Mouse (Mus musculus): Measurements from ENCODE around the gene Dleu7. TPM values are rescaled to one million over a fixed set of nuclear protein-coding genes. Genes with fewer than 3 reads are reported as not detected.

Gene Dleu7
- total and polyA plus RNA-seq, 3 experiments = 0.23 TPM; not detected in 2

GRCm38 (mm10) chr14:62243530-62243929, 49.3 kb downstream of the Dleu7 start:
- Histone ChIP-seq H3K36me3 (ENCODE audit: control insufficient read depth, insufficient read depth, low read length) (no peaks in the 10 kb centered on the region), H3K79me2 (replicated peaks; ENCODE audit: control insufficient read depth, insufficient read depth, low read length) (no peaks in the 10 kb centered on the region), H3K27ac (no peak overlapping the region), H3K4me3 (no peak overlapping the region), H3K9ac (ENCODE audit: low read depth, low read length) (no peak overlapping the region), H3K27me3 (ENCODE audit: control insufficient read depth, insufficient read depth, low read length) (no peaks in the 10 kb centered on the region), H3K4me1 (ENCODE audit: control insufficient read depth, insufficient read depth, low read length) (no peaks in the 10 kb centered on the region)
- intact Hi-C loops (cut with DNase I) = no loop called here
- TF ChIP-seq EP300 (IDR thresholded peaks at IDR 0.05; ENCODE audit: insufficient read depth, low read depth, low read length) = no peak
- no peak for TF ChIP-seq CTCF (IDR thresholded peaks at IDR 0.05)
- TF ChIP-seq POLR2A (IDR thresholded peaks at IDR 0.05; ENCODE audit: insufficient read depth, low read depth, low read length) = no peak
- DNase-seq = no peak
- WGBS = 48% methylated on average over 2 of the region's 2 CpGs

- no peak for DNase-seq
- H3K4me3 ChIP-seq = no peak overlapping the region
- H3K9ac ChIP-seq (ENCODE audit: low read depth, low read length) = no peak overlapping the region
- no peaks in the 10 kb centered on the region for H3K79me2 ChIP-seq (replicated peaks; ENCODE audit: control insufficient read depth, insufficient read depth, low read length)
- no peaks in the 10 kb centered on the region; the same call in 1 of the 2 replicates for H3K4me1 ChIP-seq (ENCODE audit: control insufficient read depth, insufficient read depth, low read length)
- no peaks in the 10 kb centered on the region for H3K36me3 ChIP-seq (ENCODE audit: control insufficient read depth, insufficient read depth, low read length)
- TF ChIP-seq POLR2A (IDR thresholded peaks at IDR 0.05; ENCODE audit: insufficient read depth, low read depth, low read length) (no peak), EP300 (IDR thresholded peaks at IDR 0.05; ENCODE audit: insufficient read depth, low read depth, low read length) (no peak), CTCF (IDR thresholded peaks at IDR 0.05) (no peak)
- no peaks in the 10 kb centered on the region for H3K27me3 ChIP-seq (ENCODE audit: control insufficient read depth, insufficient read depth, low read length)
- intact Hi-C loops (cut with DNase I) = no loop called here
- H3K27ac ChIP-seq = no peak overlapping the region
- 51% methylated on average over 7 of the region's 7 CpGs for WGBS
These were observed 56.9 kb downstream of the Dleu7 start for GRCm38 (mm10) chr14:62235969-62236368.

DNA sequence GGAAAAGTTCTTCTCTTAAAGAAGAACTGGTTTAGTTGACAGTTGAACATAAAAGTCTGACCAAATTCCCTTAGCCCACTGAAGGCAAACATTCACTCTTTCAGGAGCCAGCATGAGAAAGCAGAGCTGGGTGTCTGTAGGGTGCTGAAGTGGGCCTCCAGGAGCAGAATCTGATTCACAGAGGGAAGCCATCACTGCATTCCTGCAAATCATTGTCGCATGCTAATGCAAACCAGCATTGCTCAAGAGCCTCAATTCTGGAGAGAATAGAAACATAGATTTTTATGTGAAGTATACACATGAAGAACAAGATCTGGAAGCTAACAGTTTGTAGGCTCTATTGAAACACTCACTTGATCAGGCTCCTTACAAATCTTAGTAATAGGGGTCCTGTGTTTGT, 57.6 kb downstream of the Dleu7 start:
- no peak overlapping the region for H3K4me3 ChIP-seq
- no peaks in the 10 kb centered on the region; the same call in 1 of the 2 replicates for H3K4me1 ChIP-seq (ENCODE audit: control insufficient read depth, insufficient read depth, low read length)
- 81% methylated on average over 1 of the region's 1 CpGs for WGBS
- H3K27ac ChIP-seq = no peak overlapping the region
- H3K36me3 ChIP-seq (ENCODE audit: control insufficient read depth, insufficient read depth, low read length) = no peaks in the 10 kb centered on the region
- H3K27me3 ChIP-seq (ENCODE audit: control insufficient read depth, insufficient read depth, low read length) = no peaks in the 10 kb centered on the region
- TF ChIP-seq CTCF (IDR thresholded peaks at IDR 0.05) = no peak
- no peak for TF ChIP-seq POLR2A (IDR thresholded peaks at IDR 0.05; ENCODE audit: insufficient read depth, low read depth, low read length)
- intact Hi-C loops (cut with DNase I) = no loop called here
- H3K9ac ChIP-seq (ENCODE audit: low read depth, low read length) = no peak overlapping the region
- DNase-seq = no peak
- H3K79me2 ChIP-seq (replicated peaks; ENCODE audit: control insufficient read depth, insufficient read depth, low read length) = no peaks in the 10 kb centered on the region

DNA sequence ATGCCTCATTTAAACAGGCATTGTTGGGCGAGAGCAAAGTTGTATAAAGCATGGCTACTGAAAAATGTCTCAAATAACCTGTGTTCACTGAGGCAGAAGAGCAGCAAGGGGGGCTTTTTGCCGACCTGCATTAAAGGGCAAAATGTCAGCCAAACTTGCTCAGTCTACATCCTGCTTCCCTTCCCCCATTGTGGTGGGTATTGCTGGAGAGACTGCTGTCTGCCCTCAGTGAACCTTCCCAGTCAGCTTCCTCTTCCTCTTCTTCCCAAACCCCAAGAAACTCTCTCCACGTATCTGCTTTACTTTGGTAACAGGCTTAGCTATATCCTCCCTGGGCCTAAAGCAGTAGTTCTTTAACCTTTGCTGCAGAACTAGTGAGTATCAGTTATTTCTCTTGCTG, 61.9 kb downstream of the Dleu7 start:
- no peaks in the 10 kb centered on the region for H3K79me2 ChIP-seq (replicated peaks; ENCODE audit: control insufficient read depth, insufficient read depth, low read length)
- no peaks in the 10 kb centered on the region for H3K36me3 ChIP-seq (ENCODE audit: control insufficient read depth, insufficient read depth, low read length)
- no peak overlapping the region for H3K9ac ChIP-seq (ENCODE audit: low read depth, low read length)
- intact Hi-C loops (cut with DNase I) = no loop called here
- no peak overlapping the region for H3K4me3 ChIP-seq
- 60% methylated on average over 3 of the region's 3 CpGs for WGBS
- no peak for TF ChIP-seq CTCF (IDR thresholded peaks at IDR 0.05)
- TF ChIP-seq EP300 (IDR thresholded peaks at IDR 0.05; ENCODE audit: insufficient read depth, low read depth, low read length) = no peak
- TF ChIP-seq POLR2A (IDR thresholded peaks at IDR 0.05; ENCODE audit: insufficient read depth, low read depth, low read length) = no peak
- H3K27ac ChIP-seq = no peak overlapping the region
- H3K4me1 ChIP-seq (ENCODE audit: control insufficient read depth, insufficient read depth, low read length) = no peaks in the 10 kb centered on the region; the same call in 1 of the 2 replicates
- no peaks in the 10 kb centered on the region for H3K27me3 ChIP-seq (ENCODE audit: control insufficient read depth, insufficient read depth, low read length)
- no peak for DNase-seq

- no peak for DNase-seq
- TF ChIP-seq POLR2A (IDR thresholded peaks at IDR 0.05; ENCODE audit: insufficient read depth, low read depth, low read length) (no peak), CTCF (IDR thresholded peaks at IDR 0.05) (no peak), EP300 (IDR thresholded peaks at IDR 0.05; ENCODE audit: insufficient read depth, low read depth, low read length) (no peak)
- H3K27ac ChIP-seq = no peak overlapping the region
- WGBS = 86% methylated on average over 5 of the region's 5 CpGs
- H3K4me1 ChIP-seq (ENCODE audit: control insufficient read depth, insufficient read depth, low read length) = no peaks in the 10 kb centered on the region; the same call in 1 of the 2 replicates
- intact Hi-C loops (cut with DNase I) = no loop called here
- no peak overlapping the region for H3K9ac ChIP-seq (ENCODE audit: low read depth, low read length)
- H3K79me2 ChIP-seq (replicated peaks; ENCODE audit: control insufficient read depth, insufficient read depth, low read length) = no peaks in the 10 kb centered on the region
- no peaks in the 10 kb centered on the region for H3K27me3 ChIP-seq (ENCODE audit: control insufficient read depth, insufficient read depth, low read length)
- no peak overlapping the region for H3K4me3 ChIP-seq
- H3K36me3 ChIP-seq (ENCODE audit: control insufficient read depth, insufficient read depth, low read length) = no peaks in the 10 kb centered on the region
These were observed 65.7 kb downstream of the Dleu7 start for GRCm38 (mm10) chr14:62227101-62227500.

DNA sequence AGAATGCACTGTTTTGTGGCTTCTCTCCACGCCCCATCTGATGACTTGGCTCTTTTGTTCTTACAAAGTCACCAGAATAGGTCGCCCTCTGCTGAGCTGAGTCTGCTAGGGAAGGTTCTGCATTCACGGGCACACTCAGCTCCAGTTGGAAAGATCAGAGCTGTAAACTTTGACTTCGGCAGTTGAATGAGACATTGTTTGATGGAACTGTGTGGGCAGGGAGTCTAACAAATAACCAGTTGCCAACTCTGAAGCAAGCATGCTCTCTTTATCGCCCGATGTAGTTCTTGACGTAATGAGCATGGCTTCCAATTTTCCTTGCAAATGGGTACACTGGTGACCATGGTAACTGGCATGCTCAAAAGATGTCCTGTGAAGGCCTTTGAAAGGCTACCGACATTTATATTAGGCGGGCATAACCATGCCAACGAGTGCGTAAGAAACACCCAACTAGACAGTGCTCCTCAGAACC, 66.2 kb downstream of the Dleu7 start:
- Histone ChIP-seq H3K4me1 (ENCODE audit: control insufficient read depth, insufficient read depth, low read length) (no peaks in the 10 kb centered on the region; the same call in 1 of the 2 replicates), H3K9ac (ENCODE audit: low read depth, low read length) (no peak overlapping the region), H3K79me2 (replicated peaks; ENCODE audit: control insufficient read depth, insufficient read depth, low read length) (no peaks in the 10 kb centered on the region), H3K36me3 (ENCODE audit: control insufficient read depth, insufficient read depth, low read length) (no peaks in the 10 kb centered on the region), H3K27ac (no peak overlapping the region), H3K4me3 (no peak overlapping the region), H3K27me3 (ENCODE audit: control insufficient read depth, insufficient read depth, low read length) (no peaks in the 10 kb centered on the region)
- intact Hi-C loops (cut with DNase I) = no loop called here
- WGBS = 67% methylated on average over 11 of the region's 11 CpGs
- TF ChIP-seq EP300 (IDR thresholded peaks at IDR 0.05; ENCODE audit: insufficient read depth, low read depth, low read length) (no peak), CTCF (IDR thresholded peaks at IDR 0.05) (peak; percentile 53), POLR2A (IDR thresholded peaks at IDR 0.05; ENCODE audit: insufficient read depth, low read depth, low read length) (no peak)
- no peak for DNase-seq

Other genes starting within 250 kb of the Dleu7 start
- 1 to 10 TPM; 9.3 to 9.8 TPM for gene Rnaseh2b, start 458 bp downstream of the Dleu7 start, total RNA-seq (2021)
- gene Rnaseh2b, start 458 bp downstream of the Dleu7 start, polyA plus RNA-seq (2012; rRNA removed) = 3.3 and 5.0 TPM in 2 replicates
- under 1 TPM in 1 of 2 experiments, not detected in 1; 0.13 TPM for gene Gucy1b2, start 163.2 kb upstream of the Dleu7 start, total RNA-seq (2021)
- 0.04 TPM in 1 of 2 replicates, not detected in the other for gene Gucy1b2, start 163.2 kb upstream of the Dleu7 start, polyA plus RNA-seq (2012; rRNA removed)

All from heart, adult 2 months (tissue).